Mouse (Mus musculus): ENCODE results near the gene Pced1b.

GRCm38 (mm10) chr15:97324311-97324710 is 77.4 kb downstream of the Pced1b start:
- TF ChIP-seq EP300 (IDR thresholded peaks at IDR 0.05; ENCODE audit: low read depth) (no peak), CTCF (IDR thresholded peaks at IDR 0.05; ENCODE audit: low read depth) (no peak)
